Mouse (Mus musculus) c-Kit-positive CD71-negative TER-119-negative erythroid progenitor cells, embryonic 14.5 days (primary cell): ENCODE measurements around the gene Stim2.

Experiments
- DNase-seq: peaks from one replicate; pipeline ENCODE4 v3.0.0-alpha.2; 2013; ENCODE audit warnings: low read depth

Gene Stim2

DNA sequence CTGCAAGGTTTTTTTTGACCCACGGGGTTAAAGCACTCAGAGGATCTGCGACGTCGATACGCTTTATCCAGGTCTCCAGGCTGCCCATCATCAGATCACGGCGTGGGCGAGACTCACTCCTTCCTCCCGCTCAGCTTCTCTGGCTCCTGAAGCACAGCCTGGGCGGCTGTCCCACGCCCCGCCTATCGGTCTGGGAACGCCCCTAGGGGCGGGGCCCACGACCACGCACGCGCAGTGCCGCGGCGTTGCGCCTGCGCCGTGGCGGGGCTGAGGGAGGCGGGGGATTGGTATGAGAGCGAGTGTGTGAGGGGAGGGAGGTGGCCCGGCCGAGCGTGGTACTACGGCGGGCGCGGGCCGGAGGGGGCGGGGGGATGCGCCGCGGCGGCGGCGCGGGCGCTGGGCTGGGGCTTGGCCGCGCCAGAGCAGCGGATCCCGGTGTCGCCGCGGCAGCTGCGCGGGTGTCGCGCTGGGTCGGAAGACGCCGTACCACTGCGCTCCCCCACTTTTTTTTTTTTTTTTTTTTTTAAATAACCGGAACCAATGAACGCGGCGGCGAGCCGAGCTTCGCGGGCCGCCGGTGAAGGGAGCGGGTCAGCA is at the start of gene Stim2:
Gene Stim2 (plus strand): TSS at position 354 of the 597 bp plus-strand sequence.
- DNase-seq: peak; percentile 81

DNA sequence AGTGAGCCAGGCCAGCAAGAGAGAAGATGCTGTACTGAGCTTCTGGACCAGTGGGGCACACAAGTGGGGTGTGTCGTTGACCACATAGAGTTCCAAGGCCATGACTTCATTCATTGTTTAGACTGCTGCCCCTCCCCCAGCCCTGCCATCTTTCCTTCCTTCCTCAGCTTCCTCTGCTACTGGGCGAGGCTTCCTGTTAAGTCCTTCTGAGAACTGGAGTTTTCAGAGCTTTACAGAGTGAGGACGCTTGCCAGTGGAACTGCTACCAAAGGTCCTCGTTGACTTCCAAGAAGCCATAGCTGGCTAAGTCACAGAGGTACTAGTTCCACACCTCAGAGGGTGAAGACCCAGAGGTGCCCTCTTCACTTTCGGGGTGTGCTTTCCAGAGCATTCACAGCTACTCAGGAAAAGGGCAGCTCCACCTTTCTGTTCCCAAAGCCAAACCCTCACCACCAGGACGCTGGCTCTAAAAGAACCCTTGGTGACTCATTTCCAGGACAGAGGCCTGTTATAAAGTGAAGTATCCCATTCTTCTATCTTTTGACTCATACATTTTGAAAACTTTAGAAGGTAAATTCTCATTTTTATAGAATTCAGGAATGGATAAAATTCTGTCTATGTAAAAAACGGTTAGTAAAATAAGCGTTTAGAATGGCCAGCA is 49.6 kb upstream of the Stim2 start:
- DNase-seq: no peak

DNA sequence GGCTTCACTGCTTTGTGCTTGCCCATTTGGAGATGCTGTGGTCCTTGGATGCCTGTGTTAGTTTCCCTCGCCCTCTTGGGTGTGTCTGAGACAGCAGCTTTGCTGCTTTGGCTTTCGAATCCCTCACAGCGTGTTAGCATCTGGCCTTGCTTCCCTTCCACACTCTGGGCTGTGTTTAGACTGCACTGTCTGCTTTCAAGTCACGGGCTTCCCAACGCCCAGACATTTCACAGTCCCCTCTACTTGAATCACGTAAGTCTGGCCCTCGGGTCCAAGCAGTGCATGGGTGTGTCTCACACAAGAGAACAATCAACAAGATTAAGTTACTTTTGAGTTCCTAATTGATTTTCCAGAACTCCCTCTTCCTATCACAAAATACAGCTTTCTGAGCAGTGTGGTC is 48.1 kb upstream of the Stim2 start:
- no peak for DNase-seq

DNA sequence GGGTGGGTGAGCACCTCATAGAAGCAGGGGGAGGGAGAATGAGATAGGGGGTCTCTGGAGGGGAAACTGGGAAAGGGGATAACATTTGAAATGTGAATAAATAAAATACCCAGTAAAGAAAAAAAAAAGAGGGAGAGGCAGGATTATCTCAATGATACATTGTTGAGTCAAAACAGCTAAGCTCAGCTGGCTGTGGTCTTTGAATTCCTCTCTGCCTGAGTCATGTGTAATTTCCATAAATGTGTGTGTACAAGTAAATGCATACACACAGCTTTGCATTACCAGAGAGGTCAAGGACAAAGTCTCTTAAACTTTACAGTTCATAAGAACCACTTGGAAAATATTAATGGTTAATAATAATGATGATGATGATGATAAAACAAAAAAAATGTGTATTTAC is 45.1 kb upstream of the Stim2 start:
- no peak for DNase-seq

DNA sequence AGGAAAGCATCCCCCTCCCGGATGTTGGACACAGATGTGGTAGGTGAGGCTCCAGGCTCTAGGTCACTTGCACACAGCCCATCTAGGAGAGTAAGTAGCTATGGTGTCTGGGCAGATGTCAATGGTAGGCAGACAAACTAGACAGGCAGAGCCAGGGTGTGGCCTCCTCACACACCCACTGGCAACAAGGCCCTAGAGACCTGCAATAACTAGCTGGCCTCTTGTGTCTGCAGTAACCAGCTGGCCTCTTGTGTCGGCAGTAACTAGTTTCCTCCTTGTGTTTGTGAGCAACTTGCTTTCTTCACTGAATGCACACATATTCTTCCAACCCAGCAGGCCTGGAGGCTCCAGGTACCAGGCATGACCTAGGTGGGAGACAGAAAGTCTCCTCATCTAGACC is 44.5 kb upstream of the Stim2 start:
- DNase-seq: no peak

DNA sequence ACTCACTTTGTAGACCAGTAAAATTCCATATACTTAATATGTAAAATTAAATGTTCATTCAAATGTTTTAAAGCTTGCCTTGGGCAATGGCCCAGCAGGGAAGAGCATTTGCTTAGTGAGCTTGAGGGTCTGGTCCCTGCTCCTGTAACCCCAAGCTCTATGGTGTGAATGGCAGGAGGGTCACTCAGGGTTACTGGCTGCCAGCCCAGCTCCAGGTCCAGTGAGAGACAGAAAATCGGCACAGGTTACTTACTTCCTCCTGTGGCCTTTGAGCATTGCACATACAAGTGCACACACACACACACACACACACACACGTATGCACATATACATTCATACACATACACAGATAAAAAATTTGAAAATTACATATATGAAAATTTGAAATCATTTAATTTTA is 42.3 kb upstream of the Stim2 start:
- DNase-seq: no peak

DNA sequence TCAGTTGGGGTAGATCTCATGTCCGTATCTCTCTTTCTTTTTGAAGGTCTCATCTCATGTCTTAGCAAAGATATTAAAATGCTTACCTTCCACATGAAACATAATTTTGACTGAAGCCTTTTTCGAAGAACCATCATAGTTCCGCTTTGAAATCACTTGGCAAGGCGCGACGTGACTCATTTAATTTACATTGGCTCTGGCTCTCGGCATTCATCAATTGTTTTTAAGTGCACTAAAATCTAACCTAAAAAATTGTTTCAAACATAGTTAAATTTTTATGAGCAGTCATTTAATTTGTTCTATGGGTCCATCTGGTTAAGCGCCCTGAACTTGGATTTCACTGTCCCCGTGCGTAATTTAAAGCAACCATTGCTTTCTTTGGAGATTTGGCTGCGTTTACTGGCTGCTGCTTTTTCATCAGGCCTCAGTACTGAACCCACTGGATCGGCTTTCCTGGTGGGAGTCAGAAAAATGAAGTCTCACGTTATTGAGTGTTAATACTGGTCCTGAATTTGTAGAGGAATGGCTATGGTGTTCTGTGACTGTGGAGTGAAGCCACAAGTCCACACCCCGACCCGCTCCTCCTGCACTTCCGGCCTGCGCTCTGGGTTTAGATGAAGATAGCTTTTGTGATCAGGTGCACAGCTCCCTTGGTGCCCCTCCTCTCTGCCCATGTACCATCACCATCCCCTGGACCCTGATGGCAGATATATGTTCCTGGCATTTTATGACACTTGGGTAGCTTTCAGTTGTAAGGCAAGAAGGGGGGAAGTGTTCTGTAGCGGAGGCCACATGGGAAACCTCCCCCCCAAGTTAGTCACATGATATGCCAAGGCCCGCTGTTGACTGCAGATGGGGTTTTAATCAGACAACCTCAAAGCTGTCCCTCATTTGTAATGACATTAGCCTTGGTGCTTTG is 41.6 kb upstream of the Stim2 start:
- no peak for DNase-seq

DNA sequence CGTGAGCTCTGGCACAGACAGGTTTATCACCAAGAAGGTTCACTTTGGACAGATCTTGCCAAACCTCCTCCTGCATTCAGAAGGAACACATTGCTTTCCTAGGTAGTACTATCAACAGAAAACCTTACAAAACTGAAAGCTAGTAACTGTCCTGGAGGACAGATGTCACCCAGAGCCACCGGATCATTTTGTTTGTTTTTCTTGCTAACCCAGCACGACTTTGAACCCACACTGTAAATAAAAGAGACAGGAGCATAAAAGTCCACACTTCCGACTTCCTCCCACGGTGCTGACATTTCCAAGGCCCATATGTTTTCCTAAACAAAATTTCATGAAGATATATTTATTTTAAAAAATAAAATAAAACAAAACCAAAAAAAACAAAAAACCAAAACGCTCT is 41.0 kb upstream of the Stim2 start:
- DNase-seq: no peak

DNA sequence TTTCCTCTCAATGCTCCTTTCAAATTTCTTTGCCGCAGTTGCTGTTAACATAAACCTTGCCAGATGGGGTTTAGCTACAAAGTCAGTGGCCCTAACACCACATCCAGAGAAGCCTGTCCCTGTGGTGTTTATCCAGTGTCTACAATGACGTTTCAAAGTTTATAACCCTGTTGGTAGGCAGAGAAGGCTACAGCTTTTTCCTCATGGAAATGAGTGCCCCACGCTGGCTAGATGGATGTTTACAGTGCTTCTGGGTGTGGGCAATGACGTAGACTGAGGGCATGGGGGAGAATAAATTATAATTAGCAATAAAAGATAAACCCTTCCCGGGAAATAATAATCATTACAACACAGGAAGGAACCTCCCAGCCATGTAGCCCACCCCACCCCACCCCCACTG is 37.1 kb upstream of the Stim2 start:
- DNase-seq: no peak

DNA sequence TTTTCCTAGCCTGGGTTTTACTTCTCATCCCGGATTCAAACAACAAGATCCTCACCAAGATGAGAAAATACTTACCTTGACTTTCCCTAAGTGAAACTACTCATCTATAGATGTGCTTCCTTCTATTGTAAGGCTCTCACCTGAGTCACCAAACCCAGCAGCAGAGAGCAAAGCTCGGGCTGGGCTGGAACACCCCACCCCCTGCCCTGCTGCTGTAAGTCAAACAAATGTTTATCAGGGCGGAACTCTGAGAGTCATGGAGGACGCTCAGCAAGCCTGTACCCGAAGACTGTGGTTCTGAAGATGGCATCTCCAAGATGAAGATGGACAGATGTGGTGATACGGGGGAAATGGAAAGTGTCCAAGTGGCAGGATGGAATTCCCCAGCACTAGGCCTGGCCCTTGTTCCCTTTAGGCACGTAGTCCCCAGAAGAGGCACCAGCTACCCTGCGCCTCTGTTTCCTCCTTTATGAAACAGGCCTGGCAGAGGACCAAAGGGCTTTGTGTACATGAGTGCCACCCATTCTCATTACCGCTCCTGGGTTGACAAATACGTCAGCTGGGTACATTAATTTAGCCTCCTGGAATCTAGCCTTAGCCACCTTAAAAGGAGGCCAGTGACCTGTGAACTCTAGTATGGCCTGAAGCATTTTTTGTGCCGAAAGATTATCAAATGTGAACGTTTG is 36.3 kb upstream of the Stim2 start:
- no peak for DNase-seq

DNA sequence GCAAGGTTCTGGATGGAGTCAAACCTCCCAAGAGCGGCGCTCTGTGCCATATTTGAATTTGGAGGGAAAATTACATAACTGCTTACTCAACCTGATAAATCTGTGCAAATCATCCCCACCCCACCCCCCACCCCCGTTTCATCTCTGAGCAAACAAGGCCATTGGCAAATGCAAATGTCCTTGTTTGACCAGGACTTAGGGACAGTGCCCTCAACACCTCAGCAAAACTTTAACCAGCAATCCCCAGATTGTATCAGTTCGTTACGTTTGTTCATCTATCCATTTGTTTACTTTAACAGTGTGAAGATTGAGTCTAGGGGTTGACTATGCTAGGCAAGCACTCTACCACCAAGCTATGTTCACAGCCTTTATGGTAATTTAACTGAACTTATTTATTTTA is 32.6 kb upstream of the Stim2 start:
- DNase-seq: no peak

DNA sequence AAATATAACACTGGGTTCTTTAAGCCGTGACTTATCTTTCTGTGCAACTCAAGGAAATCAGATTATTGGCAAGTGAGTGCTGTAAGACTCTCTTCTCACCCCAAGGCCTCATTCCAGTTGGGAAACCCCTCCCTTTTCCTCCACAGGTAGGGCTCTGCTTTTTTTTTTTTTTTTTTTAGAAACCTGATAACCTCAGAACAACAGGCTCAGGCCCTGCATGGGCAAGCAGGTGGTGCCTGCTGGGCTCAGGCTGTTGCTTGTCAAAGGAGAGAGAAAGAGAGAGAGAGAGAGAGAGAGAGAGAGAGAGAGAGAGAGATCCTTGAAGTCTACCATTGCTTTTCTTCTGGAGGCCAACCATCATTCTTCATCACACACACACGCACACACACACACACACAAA is 30.7 kb upstream of the Stim2 start:
- no peak for DNase-seq

DNA sequence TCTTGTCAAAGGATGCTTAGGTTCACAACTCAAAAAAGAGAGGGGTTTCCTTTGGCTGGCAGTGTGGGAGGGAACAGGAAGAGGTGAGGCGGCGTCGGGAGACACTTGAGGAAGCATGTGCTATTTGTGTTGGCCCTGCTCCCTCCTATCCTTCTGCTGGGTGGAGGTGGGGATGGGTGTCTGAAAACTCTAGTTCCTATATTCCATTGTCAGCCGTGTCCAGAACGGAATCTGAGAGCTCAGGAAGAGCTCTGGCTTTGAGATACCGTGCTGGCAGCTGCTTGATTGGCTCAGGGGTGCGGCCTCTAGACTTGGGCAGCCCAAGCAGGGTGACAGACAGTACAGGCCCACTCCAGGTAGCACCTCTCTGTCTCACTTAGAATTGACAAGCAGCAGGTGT is 28.1 kb upstream of the Stim2 start:
- no peak for DNase-seq

DNA sequence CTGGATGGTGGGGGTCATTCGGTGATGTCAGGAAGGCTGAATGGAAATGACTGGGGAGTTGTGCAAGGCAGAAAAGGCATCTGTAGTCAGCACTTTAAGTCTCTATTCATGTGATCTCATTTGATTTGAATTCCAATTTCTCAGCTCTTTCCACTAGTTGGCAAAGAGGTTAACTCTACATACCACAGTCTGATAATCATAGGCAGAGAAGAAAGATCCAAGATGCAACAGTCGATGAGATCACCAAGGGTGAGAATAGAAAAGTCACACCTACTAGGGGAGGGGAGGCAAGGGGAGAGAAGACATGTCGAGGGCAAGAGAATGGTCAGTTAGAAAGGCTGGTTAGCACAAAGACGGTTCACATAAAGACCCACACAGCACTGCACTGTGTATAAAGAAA is 27.1 kb upstream of the Stim2 start:
- DNase-seq: no peak

DNA sequence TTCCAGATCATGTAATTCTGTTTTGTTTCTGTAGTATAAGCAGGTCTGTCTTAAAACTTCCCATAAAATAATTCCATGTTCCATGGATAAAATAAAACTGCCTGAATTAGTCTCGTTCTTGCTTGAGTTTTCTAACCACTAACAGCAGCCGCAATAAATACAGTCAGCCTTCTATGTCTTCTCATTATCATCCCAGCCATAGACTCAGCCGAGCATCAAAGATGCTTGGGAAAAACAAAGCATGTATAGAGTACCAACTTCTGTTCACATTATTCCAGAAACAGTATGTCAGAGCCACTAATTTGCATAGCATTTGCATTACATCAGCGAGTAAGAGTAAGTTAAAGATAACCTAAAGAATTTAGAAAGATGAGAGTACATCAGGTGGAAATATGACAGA is 25.4 kb upstream of the Stim2 start:
- DNase-seq: no peak

DNA sequence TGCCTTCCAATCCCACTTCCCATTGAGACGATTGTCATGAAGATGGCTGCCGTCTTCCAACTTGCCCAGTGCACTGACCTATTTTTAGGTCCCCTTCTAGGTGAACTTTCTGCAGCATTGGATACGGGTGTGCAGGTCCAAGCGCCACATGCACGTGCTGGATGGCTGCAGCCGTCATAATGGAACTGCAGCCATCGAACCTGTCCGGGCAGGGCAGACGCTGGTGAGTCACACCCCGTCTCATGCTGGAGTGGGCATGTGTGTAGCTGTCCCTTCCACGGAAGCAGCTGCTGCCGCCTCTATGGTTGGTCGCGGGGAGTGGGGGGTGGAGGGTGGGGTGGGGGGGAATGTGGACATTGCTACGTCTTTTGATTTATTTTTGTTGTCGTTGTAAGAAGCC is 21.8 kb upstream of the Stim2 start:
- DNase-seq: no peak

DNA sequence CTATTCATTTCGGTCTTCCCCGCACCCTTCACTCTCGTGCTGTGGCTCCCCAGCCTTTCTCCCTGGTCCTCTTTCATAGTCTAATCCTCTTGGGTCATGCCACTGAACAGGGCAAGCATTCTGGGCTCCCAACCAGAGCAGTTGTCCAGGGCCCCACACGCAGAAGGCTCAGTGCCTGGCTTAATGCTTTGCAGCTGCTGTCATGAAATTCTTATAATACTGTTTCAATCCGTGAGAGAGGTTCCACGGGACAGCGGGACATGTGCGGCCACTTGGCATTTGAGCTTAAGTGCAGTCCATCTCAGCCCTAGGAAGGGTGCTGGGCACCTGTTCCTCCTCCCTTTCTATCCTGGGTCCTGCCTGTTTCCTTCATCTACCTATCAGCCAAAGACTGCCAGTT is 21.2 kb upstream of the Stim2 start:
- DNase-seq: no peak

DNA sequence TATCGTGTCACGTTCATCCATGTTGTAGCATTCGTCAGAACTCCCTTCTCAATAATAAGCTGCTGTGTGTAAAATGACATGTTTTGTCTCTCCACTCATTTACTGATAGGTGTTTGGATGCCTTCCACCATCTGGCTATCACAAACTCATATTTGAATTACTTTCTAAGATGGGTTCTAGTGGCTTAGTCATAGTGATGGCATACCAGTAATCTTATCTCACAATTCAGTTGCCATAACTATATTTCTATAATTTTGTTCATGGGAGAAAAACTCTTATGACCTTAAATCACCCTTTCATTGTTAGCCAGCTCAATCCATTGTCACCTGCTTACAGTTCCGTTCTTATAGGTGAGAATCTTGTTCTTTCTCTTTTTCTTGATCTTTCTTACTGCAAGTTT is 14.9 kb upstream of the Stim2 start:
- no peak for DNase-seq

DNA sequence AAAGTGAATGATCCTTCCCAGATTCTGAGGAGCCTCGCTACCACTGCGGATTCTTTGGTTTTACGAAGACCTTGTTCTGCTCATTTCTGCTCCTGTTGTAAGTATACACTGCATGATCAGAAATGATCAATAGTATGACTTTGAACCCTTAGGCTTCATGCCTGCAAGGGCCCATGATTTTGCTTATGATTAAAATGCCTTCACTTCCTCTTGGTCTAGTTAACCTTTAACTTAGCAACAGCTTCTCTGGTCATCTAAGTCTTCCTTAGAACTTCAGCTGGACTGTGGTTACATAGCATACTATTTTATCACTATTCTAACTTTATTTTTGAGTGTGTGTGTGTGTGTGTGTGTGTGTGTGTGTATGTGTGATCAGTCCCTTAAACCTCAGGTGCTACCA is 12.7 kb upstream of the Stim2 start:
- DNase-seq: no peak

DNA sequence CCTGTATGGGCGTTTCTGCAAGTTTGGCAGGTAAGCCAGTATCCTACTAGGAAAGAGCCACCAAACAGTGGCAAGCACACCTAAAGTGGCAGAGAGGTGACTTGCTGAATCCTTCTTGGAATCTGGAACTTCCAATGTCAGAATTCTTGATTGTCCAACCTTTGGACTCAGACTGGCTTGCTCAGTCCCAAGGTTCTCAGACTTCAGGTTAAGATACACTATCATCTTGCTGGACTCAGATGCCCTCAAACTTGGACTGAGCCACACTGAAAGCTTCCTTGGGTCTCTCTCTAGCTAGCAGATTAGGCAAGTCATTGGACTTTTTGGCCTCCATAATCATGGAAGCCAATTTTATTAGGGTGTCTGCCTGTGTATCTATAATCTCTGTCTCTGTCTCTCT is 10.8 kb upstream of the Stim2 start:
- DNase-seq: no peak

DNA sequence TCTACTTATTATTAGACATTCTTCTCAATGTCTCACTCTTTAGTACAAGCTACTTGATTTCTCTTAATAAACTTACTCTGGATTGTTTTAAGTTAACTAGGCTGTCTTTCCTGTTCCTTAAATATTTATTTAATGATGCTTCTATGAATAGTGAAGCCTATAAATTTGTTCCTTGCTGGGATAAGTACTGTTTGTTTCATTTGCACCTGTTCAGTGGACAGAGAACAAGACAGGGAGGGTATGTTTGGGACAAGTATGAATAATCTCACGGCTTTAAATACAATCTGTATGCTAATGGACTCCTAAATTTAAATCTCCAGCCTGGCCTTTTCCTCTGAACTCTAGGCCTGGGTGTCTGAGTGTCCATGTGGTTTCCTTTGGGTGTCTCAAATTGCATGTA is 10.2 kb upstream of the Stim2 start:
- no peak for DNase-seq

DNA sequence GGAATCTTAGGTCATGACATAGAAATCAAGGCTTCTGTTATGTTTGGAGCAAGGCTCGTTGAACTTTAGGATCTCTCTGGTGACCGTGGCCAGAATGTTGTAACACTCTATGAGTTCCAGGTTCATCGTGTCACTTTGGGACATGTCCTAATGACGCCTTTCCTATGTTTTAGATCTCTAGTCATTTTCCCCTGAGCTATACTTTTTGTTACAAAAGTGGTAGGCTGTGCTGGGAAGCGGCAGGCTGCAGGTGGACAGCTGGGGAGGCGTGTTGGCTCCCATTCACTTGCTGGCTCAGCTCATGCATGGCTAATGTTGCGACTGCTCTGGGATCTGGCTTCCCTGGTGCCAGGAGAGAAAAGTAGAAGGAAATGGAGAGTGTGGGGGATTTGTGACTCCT is 5.7 kb upstream of the Stim2 start:
- DNase-seq: no peak

DNA sequence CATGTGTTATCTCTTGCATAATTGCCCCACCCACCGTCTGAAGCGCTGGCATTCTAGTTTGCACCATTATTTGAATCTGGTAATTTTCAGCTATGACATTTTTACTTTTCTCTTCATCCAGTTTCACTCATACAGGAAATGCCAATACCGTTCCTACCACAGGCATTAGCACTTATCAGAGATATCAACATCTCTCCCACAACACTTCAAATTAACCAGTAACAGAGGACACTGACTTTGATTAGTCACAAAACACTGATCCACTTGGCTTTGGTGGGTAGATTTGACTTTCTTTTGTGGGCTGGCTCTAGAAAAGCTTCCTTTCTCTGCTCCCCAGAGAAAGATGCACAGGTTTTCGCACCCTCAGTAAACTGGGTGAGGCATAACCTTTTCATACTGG is 3.7 kb upstream of the Stim2 start:
- DNase-seq: no peak
